Mouse (Mus musculus): ENCODE measurements around the gene Papss2. TPM values are rescaled to one million over a fixed set of nuclear protein-coding genes. Genes with fewer than 3 reads are reported as not detected.
A peak's percentile ranks its signal among the peaks of the same experiment; 100 is the strongest.

Gene Papss2
- polyA plus RNA-seq, 1 experiment, result 168 TPM

GRCm38 (mm10) chr19:32573259-32573658, 22.3 kb upstream of the Papss2 start:
- H3K27me3 ChIP-seq (replicated peaks; ENCODE audit: control insufficient read depth, insufficient read depth, low read length), result no peaks in the 10 kb centered on the region
- no peak overlapping the region for H3K27ac ChIP-seq (ENCODE audit: insufficient read depth, low read depth, low read length)
- H3K4me1 ChIP-seq (ENCODE audit: control insufficient read depth, insufficient read depth, low read length), result peaks cover 5% of the 10 kb centered on the region; the same call in 1 of the 2 replicates
- DNase-seq, result peak; percentile 80
- H3K4me3 ChIP-seq (ENCODE audit: insufficient read depth, low read depth, low read length), result no peak overlapping the region
- H3K36me3 ChIP-seq (ENCODE audit: control insufficient read depth, insufficient read depth, low read length), result no peaks in the 10 kb centered on the region
- TF ChIP-seq CTCF (conservative IDR thresholded peaks at IDR 0.05; ENCODE audit: insufficient read depth, insufficient read length, low read depth, low read length), result no peak
- 51% methylated on average over 6 of the region's 6 CpGs for WGBS

- Histone ChIP-seq H3K4me3 (ENCODE audit: insufficient read depth, low read depth, low read length) (no peak overlapping the region), H3K4me1 (ENCODE audit: control insufficient read depth, insufficient read depth, low read length) (peaks cover 5% of the 10 kb centered on the region; the same call in 1 of the 2 replicates), H3K36me3 (ENCODE audit: control insufficient read depth, insufficient read depth, low read length) (no peaks in the 10 kb centered on the region), H3K27me3 (replicated peaks; ENCODE audit: control insufficient read depth, insufficient read depth, low read length) (no peaks in the 10 kb centered on the region), H3K27ac (ENCODE audit: insufficient read depth, low read depth, low read length) (no peak overlapping the region)
- WGBS, result 85% methylated on average over 3 of the region's 3 CpGs
- no peak for DNase-seq
- TF ChIP-seq POLR2A (IDR thresholded peaks at IDR 0.05; ENCODE audit: low read depth, low read length) (no peak), CTCF (conservative IDR thresholded peaks at IDR 0.05; ENCODE audit: insufficient read depth, insufficient read length, low read depth, low read length) (no peak)
Measured at GRCm38 (mm10) chr19:32574846-32575245, 20.7 kb upstream of the Papss2 start.

GRCm38 (mm10) chr19:32577749-32578148, 17.8 kb upstream of the Papss2 start:
- Histone ChIP-seq H3K36me3 (ENCODE audit: control insufficient read depth, insufficient read depth, low read length) (no peaks in the 10 kb centered on the region), H3K4me3 (ENCODE audit: insufficient read depth, low read depth, low read length) (no peak overlapping the region), H3K4me1 (ENCODE audit: control insufficient read depth, insufficient read depth, low read length) (peaks cover 5% of the 10 kb centered on the region; the same call in 1 of the 2 replicates), H3K27me3 (replicated peaks; ENCODE audit: control insufficient read depth, insufficient read depth, low read length) (no peaks in the 10 kb centered on the region), H3K27ac (ENCODE audit: insufficient read depth, low read depth, low read length) (no peak overlapping the region)
- no peak for DNase-seq
- no peak for TF ChIP-seq POLR2A (IDR thresholded peaks at IDR 0.05; ENCODE audit: low read depth, low read length)
- TF ChIP-seq CTCF (conservative IDR thresholded peaks at IDR 0.05; ENCODE audit: insufficient read depth, insufficient read length, low read depth, low read length), result no peak
- 23% methylated on average over 1 of the region's 1 CpGs for WGBS

- Histone ChIP-seq H3K27ac (ENCODE audit: insufficient read depth, low read depth, low read length) (no peak overlapping the region), H3K36me3 (ENCODE audit: control insufficient read depth, insufficient read depth, low read length) (no peaks in the 10 kb centered on the region), H3K4me1 (ENCODE audit: control insufficient read depth, insufficient read depth, low read length) (no peaks in the 10 kb centered on the region), H3K4me3 (ENCODE audit: insufficient read depth, low read depth, low read length) (no peak overlapping the region), H3K27me3 (replicated peaks; ENCODE audit: control insufficient read depth, insufficient read depth, low read length) (no peaks in the 10 kb centered on the region)
- no peak for DNase-seq
- WGBS, result 83% methylated on average over 4 of the region's 4 CpGs
- TF ChIP-seq CTCF (conservative IDR thresholded peaks at IDR 0.05; ENCODE audit: insufficient read depth, insufficient read length, low read depth, low read length), result no peak
Measured at GRCm38 (mm10) chr19:32583091-32583766, 12.4 kb upstream of the Papss2 start.

GRCm38 (mm10) chr19:32587727-32588126, 7.9 kb upstream of the Papss2 start:
- H3K36me3 ChIP-seq (ENCODE audit: control insufficient read depth, insufficient read depth, low read length), result no peaks in the 10 kb centered on the region
- peak; percentile 40 for DNase-seq

GRCm38 (mm10) chr19:32592749-32593148, 2.8 kb upstream of the Papss2 start:
- Histone ChIP-seq H3K4me1 (ENCODE audit: control insufficient read depth, insufficient read depth, low read length) (peaks cover 3% of the 10 kb centered on the region; the same call in 1 of the 2 replicates), H3K27me3 (replicated peaks; ENCODE audit: control insufficient read depth, insufficient read depth, low read length) (no peaks in the 10 kb centered on the region), H3K36me3 (ENCODE audit: control insufficient read depth, insufficient read depth, low read length) (no peaks in the 10 kb centered on the region), H3K27ac (ENCODE audit: insufficient read depth, low read depth, low read length) (no peak overlapping the region), H3K4me3 (ENCODE audit: insufficient read depth, low read depth, low read length) (no peak overlapping the region)
- TF ChIP-seq POLR2A (IDR thresholded peaks at IDR 0.05; ENCODE audit: low read depth, low read length) (no peak), CTCF (conservative IDR thresholded peaks at IDR 0.05; ENCODE audit: insufficient read depth, insufficient read length, low read depth, low read length) (no peak)
- WGBS, result 86% methylated on average over 7 of the region's 7 CpGs
- no peak for DNase-seq

More at GRCm38 (mm10) chr19:32587727-32588126, 7.9 kb upstream of the Papss2 start:
- H3K4me1 ChIP-seq (ENCODE audit: control insufficient read depth, insufficient read depth, low read length), result no peaks in the 10 kb centered on the region
- 35% methylated on average over 6 of the region's 6 CpGs for WGBS
- H3K4me3 ChIP-seq (ENCODE audit: insufficient read depth, low read depth, low read length), result no peak overlapping the region
- no peaks in the 10 kb centered on the region for H3K27me3 ChIP-seq (replicated peaks; ENCODE audit: control insufficient read depth, insufficient read depth, low read length)
- H3K27ac ChIP-seq (ENCODE audit: insufficient read depth, low read depth, low read length), result peak overlapping the region; percentile 31; the same call in 1 of the 2 replicates
- TF ChIP-seq CTCF (conservative IDR thresholded peaks at IDR 0.05; ENCODE audit: insufficient read depth, insufficient read length, low read depth, low read length) (no peak), POLR2A (IDR thresholded peaks at IDR 0.05; ENCODE audit: low read depth, low read length) (no peak)

GRCm38 (mm10) chr19:32593870-32594269, 1.7 kb upstream of the Papss2 start:
- H3K4me1 ChIP-seq (ENCODE audit: control insufficient read depth, insufficient read depth, low read length), result peaks cover 8% of the 10 kb centered on the region
- no peaks in the 10 kb centered on the region for H3K27me3 ChIP-seq (replicated peaks; ENCODE audit: control insufficient read depth, insufficient read depth, low read length)
- no peak overlapping the region for H3K4me3 ChIP-seq (ENCODE audit: insufficient read depth, low read depth, low read length)
- WGBS, result 54% methylated on average over 5 of the region's 5 CpGs
- H3K36me3 ChIP-seq (ENCODE audit: control insufficient read depth, insufficient read depth, low read length), result no peaks in the 10 kb centered on the region
- no peak overlapping the region for H3K27ac ChIP-seq (ENCODE audit: insufficient read depth, low read depth, low read length)
- TF ChIP-seq POLR2A (IDR thresholded peaks at IDR 0.05; ENCODE audit: low read depth, low read length) (no peak), CTCF (conservative IDR thresholded peaks at IDR 0.05; ENCODE audit: insufficient read depth, insufficient read length, low read depth, low read length) (0 out of 2 replicates have a peak, but pooled peaks have one; percentile 27)
- peak; percentile 60 for DNase-seq
